Mouse (Mus musculus): ENCODE measurements around the gene Mical3. TPM values are rescaled to one million over a fixed set of nuclear protein-coding genes. Genes with fewer than 3 reads are reported as not detected.

Gene Mical3
- total RNA-seq, 1 experiment, result 30.0 TPM

DNA sequence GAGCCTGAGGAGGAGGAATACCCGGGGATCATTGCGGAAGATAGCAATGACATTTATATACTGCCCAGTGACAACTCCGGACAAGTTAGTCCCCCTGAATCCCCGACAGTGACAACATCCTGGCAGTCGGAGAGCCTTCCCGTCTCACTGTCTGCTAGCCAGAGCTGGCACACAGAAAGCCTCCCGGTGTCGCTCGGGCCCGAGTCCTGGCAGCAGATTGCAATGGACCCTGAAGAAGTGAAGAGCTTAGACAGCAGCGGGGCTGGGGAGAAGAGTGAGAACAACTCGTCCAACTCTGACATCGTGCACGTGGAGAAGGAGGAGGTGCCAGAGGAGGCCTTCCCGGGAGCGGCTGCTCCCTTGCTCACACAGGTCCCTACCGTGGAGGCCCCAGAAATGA, 244.1 kb downstream of the Mical3 start:
- H3K4me1 ChIP-seq (ENCODE audit: control insufficient read depth in 2 of 2, insufficient read depth in 2 of 2, low read length in 2 of 2, poor library complexity in 1 of 2), result peaks cover 0 to 2% of the 10 kb centered on the region in 2 experiments; a peak in 1 of 4 replicates
- H3K9ac ChIP-seq (ENCODE audit: insufficient read depth, low read depth, low read length, poor library complexity, severe bottlenecking), result no peak overlapping the region
- no peak overlapping the region for H3K4me3 ChIP-seq (ENCODE audit: insufficient read depth in 1 of 2, low read depth in 1 of 2, low read length in 2 of 2, poor library complexity in 1 of 2, severe bottlenecking in 1 of 2)
- no peak overlapping the region for H3K27ac ChIP-seq (ENCODE audit: insufficient read depth, low read depth, low read length, poor library complexity, severe bottlenecking)
- no peaks in the 10 kb centered on the region for H3K9me3 ChIP-seq (ENCODE audit: control insufficient read depth, insufficient read depth, low read depth, low read length)
- TF ChIP-seq HCFC1 (IDR thresholded peaks at IDR 0.05; ENCODE audit: borderline replicate concordance, insufficient read depth, low read length), result no peak
- no peak for TF ChIP-seq ZC3H11A (IDR thresholded peaks at IDR 0.05; ENCODE audit: borderline replicate concordance, low read depth, low read length)
- TF ChIP-seq MAFK (IDR thresholded peaks at IDR 0.05; ENCODE audit: insufficient read depth, low read depth, low read length), result no peak
- no peak for TF ChIP-seq ZNF384 (IDR thresholded peaks at IDR 0.05; ENCODE audit: low read depth, low read length)
- TF ChIP-seq CHD2 (IDR thresholded peaks at IDR 0.05; ENCODE audit: low read depth, low read length), result no peak
- in situ Hi-C loops (cut with MboI; ENCODE audit: low sequenced_read_pairs in 2 of 2, unreplicated experiment in 2 of 2), result no loop called here
- DNase-seq (ENCODE audit: low read depth, low spot score), result no peak
- peaks cover 28% of the 10 kb centered on the region for H3K36me3 ChIP-seq (ENCODE audit: control insufficient read depth, insufficient read depth, low read length, poor library complexity, severe bottlenecking)

- DNase-seq (ENCODE audit: low read depth, low spot score), result no peak
- TF ChIP-seq ZNF384 (IDR thresholded peaks at IDR 0.05; ENCODE audit: low read depth, low read length), result no peak
- no peak for TF ChIP-seq HCFC1 (IDR thresholded peaks at IDR 0.05; ENCODE audit: borderline replicate concordance, insufficient read depth, low read length)
- TF ChIP-seq CHD2 (IDR thresholded peaks at IDR 0.05; ENCODE audit: low read depth, low read length), result no peak
- TF ChIP-seq ZC3H11A (IDR thresholded peaks at IDR 0.05; ENCODE audit: borderline replicate concordance, low read depth, low read length), result no peak
- TF ChIP-seq MAFK (IDR thresholded peaks at IDR 0.05; ENCODE audit: insufficient read depth, low read depth, low read length), result no peak
- H3K9me3 ChIP-seq (ENCODE audit: control insufficient read depth, insufficient read depth, low read depth, low read length), result no peaks in the 10 kb centered on the region
- H3K27ac ChIP-seq (ENCODE audit: insufficient read depth, low read depth, low read length, poor library complexity, severe bottlenecking), result no peak overlapping the region
- in situ Hi-C loops (cut with MboI; ENCODE audit: low sequenced_read_pairs in 2 of 2, unreplicated experiment in 2 of 2), result no loop called here
- peaks cover 16% of the 10 kb centered on the region for H3K36me3 ChIP-seq (ENCODE audit: control insufficient read depth, insufficient read depth, low read length, poor library complexity, severe bottlenecking)
- H3K9ac ChIP-seq (ENCODE audit: insufficient read depth, low read depth, low read length, poor library complexity, severe bottlenecking), result no peak overlapping the region
- H3K4me3 ChIP-seq (ENCODE audit: insufficient read depth in 1 of 2, low read depth in 1 of 2, low read length in 2 of 2, poor library complexity in 1 of 2, severe bottlenecking in 1 of 2), result no peak overlapping the region
- peaks cover 0 to 2% of the 10 kb centered on the region in 2 experiments; a peak in 1 of 4 replicates for H3K4me1 ChIP-seq (ENCODE audit: control insufficient read depth in 2 of 2, insufficient read depth in 2 of 2, low read length in 2 of 2, poor library complexity in 1 of 2)
Measured at GRCm38 (mm10) chr6:120884436-120884835, 246.4 kb downstream of the Mical3 start.

Other genes with a start within 250 kb of the Mical3 start
- 20.0 and 27.0 TPM in 2 replicates for gene Bid, start 214.1 kb downstream of the Mical3 start, total RNA-seq (2012; rRNA removed)
- gene Pex26, start 52.7 kb upstream of the Mical3 start, total RNA-seq (2012; rRNA removed), result 6.6 and 7.6 TPM in 2 replicates
- gene Tuba8, start 79.7 kb upstream of the Mical3 start, total RNA-seq (2012; rRNA removed), result 0.37 and 0.62 TPM in 2 replicates
- 0.09 TPM in 1 of 2 replicates, not detected in the other for gene Usp18, start 114.9 kb upstream of the Mical3 start, total RNA-seq (2012; rRNA removed)
- 0.85 and 1.7 TPM in 2 replicates for gene Slc6a13, start 169.2 kb upstream of the Mical3 start, total RNA-seq (2012; rRNA removed)
- 0.45 and 1.3 TPM in 2 replicates for gene Slc6a12, start 212.1 kb upstream of the Mical3 start, total RNA-seq (2012; rRNA removed)

Data from ES-E14 (cell line).